Mouse (Mus musculus): ENCODE results near the gene Akap9. TPM values are rescaled to one million over a fixed set of nuclear protein-coding genes. Genes with fewer than 3 reads are reported as not detected.

The Akap9 gene
- total and polyA plus RNA-seq, 3 experiments: 15.9 to 29.3 (median 17.3) TPM

GRCm38 (mm10) chr5:3969114-3969513 lies 41.3 kb downstream of the Akap9 start (continued):
- no peak for TF ChIP-seq RCOR1 (IDR thresholded peaks at IDR 0.05; ENCODE audit: low read depth, low read length)

- Histone ChIP-seq H3K36me3 (ENCODE audit: control insufficient read depth in 1 of 2, insufficient read depth in 2 of 2, low read length in 2 of 2) (peaks cover 0 to 5% of the 10 kb centered on the region in 2 experiments; a peak in 2 of 4 replicates), H3K9ac (ENCODE audit: control insufficient read depth, low read depth, low read length, poor library complexity, severe bottlenecking) (no peak overlapping the region), H3K27me3 (ENCODE audit: control insufficient read depth in 1 of 2, insufficient read depth in 2 of 2, low read length in 2 of 2) (no peaks in the 10 kb centered on the region), H3K4me1 (ENCODE audit: control insufficient read depth in 1 of 2, insufficient read depth in 2 of 2, low read length in 2 of 2) (no peaks in the 10 kb centered on the region), H3K9me3 (replicated peaks; ENCODE audit: insufficient read depth, low read length) (no peaks in the 10 kb centered on the region), H3K27ac (ENCODE audit: control insufficient read depth, low read depth, low read length) (no peak overlapping the region), H3K79me2 (ENCODE audit: control insufficient read depth, insufficient read depth, low read length, poor library complexity) (no peaks in the 10 kb centered on the region), H3K4me3 (ENCODE audit: control insufficient read depth in 1 of 2, insufficient read depth in 1 of 2, low read depth in 2 of 2, low read length in 2 of 2) (no peak overlapping the region)
- DNase-seq (ENCODE audit: low read depth, low spot score): no peak
- no peak for TF ChIP-seq ELF1 (IDR thresholded peaks at IDR 0.05; ENCODE audit: low read depth, low read length)
- TF ChIP-seq EP300 (IDR thresholded peaks at IDR 0.05; ENCODE audit: low read depth in 1 of 2, low read length in 2 of 2): no peak
- TF ChIP-seq BHLHE40 (IDR thresholded peaks at IDR 0.05; ENCODE audit: borderline replicate concordance, low read depth, low read length): no peak
- TF ChIP-seq NRF1 (IDR thresholded peaks at IDR 0.05; ENCODE audit: insufficient read depth, low read depth, low read length, poor library complexity, severe bottlenecking): no peak
- TF ChIP-seq GABPA (IDR thresholded peaks at IDR 0.05; ENCODE audit: low read depth, low read length): no peak
- TF ChIP-seq JUND (IDR thresholded peaks at IDR 0.05; ENCODE audit: low read depth, low read length): no peak
- TF ChIP-seq SIN3A (IDR thresholded peaks at IDR 0.05; ENCODE audit: low read length): no peak
- TF ChIP-seq RAD21 (IDR thresholded peaks at IDR 0.05; ENCODE audit: low read depth, low read length): no peak
- TF ChIP-seq MYC (IDR thresholded peaks at IDR 0.05; ENCODE audit: low read depth, low read length): no peak
- TF ChIP-seq POLR2A (IDR thresholded peaks at IDR 0.05; ENCODE audit: control insufficient read depth in 1 of 2, insufficient read depth in 1 of 2, low read depth in 1 of 2, low read length in 2 of 2, poor library complexity in 1 of 2): no peak
- TF ChIP-seq KAT2A (conservative IDR thresholded peaks at IDR 0.05; ENCODE audit: low read depth, low read length): no peak
- no peak for TF ChIP-seq TCF12 (IDR thresholded peaks at IDR 0.05; ENCODE audit: low read depth, low read length)
- no peak for TF ChIP-seq POLR2AphosphoS2 (IDR thresholded peaks at IDR 0.05; ENCODE audit: low read length)
- TF ChIP-seq USF2 (IDR thresholded peaks at IDR 0.05; ENCODE audit: borderline replicate concordance in 1 of 2, insufficient read depth in 1 of 2, low read depth in 1 of 2, low read length in 2 of 2): no peak
- TF ChIP-seq TAL1 (IDR thresholded peaks at IDR 0.05; ENCODE audit: low read length): no peak
These were observed 43.1 kb downstream of the Akap9 start for GRCm38 (mm10) chr5:3970936-3971335.

GRCm38 (mm10) chr5:3973764-3974163 lies 45.9 kb downstream of the Akap9 start:
- Histone ChIP-seq H3K79me2 (ENCODE audit: control insufficient read depth, insufficient read depth, low read length, poor library complexity) (no peaks in the 10 kb centered on the region; the same call in 1 of the 2 replicates), H3K27ac (ENCODE audit: control insufficient read depth, low read depth, low read length) (no peak overlapping the region), H3K9me3 (replicated peaks; ENCODE audit: insufficient read depth, low read length) (no peaks in the 10 kb centered on the region), H3K4me3 (ENCODE audit: control insufficient read depth in 1 of 2, insufficient read depth in 1 of 2, low read depth in 2 of 2, low read length in 2 of 2) (no peak overlapping the region), H3K4me1 (ENCODE audit: control insufficient read depth in 1 of 2, insufficient read depth in 2 of 2, low read length in 2 of 2) (peaks cover 2 to 3% of the 10 kb centered on the region in 2 experiments; a peak in 2 of 4 replicates), H3K9ac (ENCODE audit: control insufficient read depth, low read depth, low read length, poor library complexity, severe bottlenecking) (no peak overlapping the region), H3K27me3 (ENCODE audit: control insufficient read depth in 1 of 2, insufficient read depth in 2 of 2, low read length in 2 of 2) (no peaks in the 10 kb centered on the region), H3K36me3 (ENCODE audit: control insufficient read depth in 1 of 2, insufficient read depth in 2 of 2, low read length in 2 of 2) (peaks cover 0 to 12% of the 10 kb centered on the region in 2 experiments; a peak in 3 of 4 replicates)
- TF ChIP-seq JUND (IDR thresholded peaks at IDR 0.05; ENCODE audit: low read depth, low read length) (no peak), E2F4 (IDR thresholded peaks at IDR 0.05; ENCODE audit: borderline replicate concordance, low read depth, low read length) (no peak), GATA1 (IDR thresholded peaks at IDR 0.05; ENCODE audit: low read depth, low read length) (no peak), NRF1 (IDR thresholded peaks at IDR 0.05; ENCODE audit: insufficient read depth, low read depth, low read length, poor library complexity, severe bottlenecking) (no peak), BHLHE40 (IDR thresholded peaks at IDR 0.05; ENCODE audit: borderline replicate concordance, low read depth, low read length) (no peak), HCFC1 (IDR thresholded peaks at IDR 0.05; ENCODE audit: low read depth, low read length) (no peak)
- DNase-seq (ENCODE audit: low read depth, low spot score): no peak
